Mouse (Mus musculus) embryo, embryonic 9.5 days (tissue): ENCODE results near the gene Tnfrsf8.

Experiments
- DNase-seq: peaks from one replicate; pipeline ENCODE4 v3.0.0-alpha.2; 2017; ENCODE audit errors: extremely low spot score

The Tnfrsf8 gene

DNA sequence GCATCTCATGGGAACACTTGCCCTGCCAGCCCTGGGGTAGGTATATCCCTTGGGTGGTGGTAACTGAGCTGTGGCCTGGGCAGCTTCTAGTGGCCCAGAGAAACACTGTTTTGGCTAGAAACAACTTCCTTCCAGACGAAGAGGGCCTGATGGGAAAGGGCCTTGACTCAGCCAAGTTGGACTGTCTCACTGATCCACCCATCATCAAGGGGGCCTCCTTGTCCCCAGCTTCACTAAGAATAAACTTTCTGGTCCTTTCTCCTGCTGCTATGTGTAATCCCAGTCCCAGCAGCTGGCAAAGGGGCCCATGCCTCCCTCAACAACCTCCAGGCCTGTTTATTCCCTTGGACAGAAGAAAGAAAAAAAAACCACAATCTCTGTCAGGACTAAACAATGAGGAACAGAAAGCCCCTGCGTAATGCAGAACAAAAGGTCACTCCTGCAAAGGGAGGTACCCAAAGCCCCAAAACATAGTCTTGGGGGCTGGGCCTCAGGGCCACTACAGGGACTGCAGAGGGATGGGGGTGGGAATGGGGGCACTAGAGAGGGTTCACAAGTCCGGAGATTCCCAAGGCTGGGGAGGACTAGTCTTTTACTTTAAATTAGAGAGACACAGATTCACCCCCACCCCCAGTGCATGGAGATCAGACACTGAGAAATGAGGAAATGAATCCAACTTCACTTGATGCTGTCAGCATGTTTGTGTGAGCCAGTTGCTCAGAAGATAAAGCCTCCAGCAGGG lies 81.3 kb downstream of the Tnfrsf8 start:
- no peak for DNase-seq

DNA sequence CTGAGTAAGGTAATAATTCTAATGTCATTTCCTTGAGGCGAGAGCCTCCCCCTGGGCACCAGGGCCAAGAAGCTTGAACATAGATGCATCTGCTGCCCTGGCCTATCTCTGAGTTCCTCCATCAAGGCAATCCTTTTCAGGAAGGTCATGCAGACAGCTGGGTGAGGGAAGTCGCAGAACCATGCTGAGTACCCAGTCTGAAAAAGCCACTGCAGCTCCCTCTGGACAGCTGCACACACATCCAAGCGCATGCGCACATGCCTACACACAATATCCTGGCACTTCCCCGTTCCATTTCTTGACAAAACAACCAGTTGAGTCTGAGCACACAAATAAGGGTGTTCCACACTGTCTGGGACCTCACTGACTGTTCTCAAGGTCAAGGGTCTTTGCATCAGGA lies 83.2 kb downstream of the Tnfrsf8 start:
- no peak for DNase-seq

DNA sequence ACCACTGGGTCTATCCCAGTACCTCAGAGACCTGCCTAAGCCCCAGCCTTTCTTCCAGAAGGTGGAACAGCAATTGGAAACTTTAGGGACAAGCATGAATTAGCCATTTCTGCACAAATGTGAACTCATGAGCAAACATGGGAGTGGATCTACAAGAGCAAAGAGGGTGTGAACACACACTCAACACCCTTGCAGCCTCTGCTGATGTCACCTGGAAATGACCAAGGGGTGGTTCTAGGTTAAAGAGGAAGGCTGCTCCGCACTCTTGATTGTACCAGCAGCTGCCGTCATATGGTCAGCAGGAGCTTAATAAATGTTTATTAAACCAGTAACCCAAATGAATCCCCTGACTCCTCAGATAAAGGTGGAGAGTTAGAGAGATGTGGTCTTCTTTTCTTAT lies 84.3 kb downstream of the Tnfrsf8 start:
- no peak for DNase-seq

DNA sequence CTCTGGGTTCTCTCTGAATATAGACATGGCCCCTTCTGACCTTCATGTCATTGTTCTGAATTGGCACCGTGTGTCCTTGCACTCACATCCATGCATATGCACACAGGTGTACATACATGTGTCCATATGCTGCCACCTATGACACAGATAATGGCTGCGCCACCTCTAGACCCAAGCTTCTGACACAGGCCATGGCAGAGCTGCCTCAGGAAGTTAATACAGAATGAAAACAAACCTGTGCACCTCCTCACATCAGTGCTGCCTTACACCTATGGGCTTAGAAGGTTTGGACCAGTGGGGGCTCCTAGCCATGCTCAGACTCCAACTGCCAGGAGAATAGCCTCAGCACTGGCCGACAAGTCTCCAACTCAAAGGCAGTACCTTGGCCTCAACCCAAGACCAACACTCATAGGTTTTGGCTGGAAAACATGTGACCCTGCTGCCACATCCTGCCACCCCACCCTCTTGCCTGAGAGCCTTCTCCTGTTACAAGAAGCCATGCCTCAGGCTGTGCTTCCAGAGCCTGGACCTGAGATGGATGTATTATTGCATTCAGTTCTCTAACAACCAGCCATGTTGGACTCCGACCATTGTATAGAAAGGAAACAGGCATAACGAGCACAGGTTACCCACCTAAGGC lies 85.3 kb downstream of the Tnfrsf8 start:
- no peak for DNase-seq

DNA sequence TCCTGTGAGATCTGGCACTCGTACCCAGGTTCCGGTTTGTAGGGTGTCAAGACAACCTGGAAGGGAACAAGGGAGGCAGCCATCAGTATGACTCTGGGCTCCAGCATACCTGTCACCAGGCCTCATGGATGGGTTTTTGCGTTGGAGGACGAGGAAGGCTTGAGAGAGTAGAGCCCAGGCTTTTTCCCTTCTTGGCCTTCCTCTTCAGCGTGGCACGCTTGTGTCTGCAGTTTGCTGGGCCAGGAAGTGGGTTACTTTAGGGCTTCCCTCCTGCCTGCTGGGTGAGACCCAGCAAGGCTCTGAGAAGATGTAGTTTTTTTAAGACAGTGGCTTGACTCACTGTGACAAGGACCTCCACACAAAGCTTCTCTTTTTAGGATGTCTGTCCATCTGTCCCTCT lies 85.9 kb downstream of the Tnfrsf8 start:
- no peak for DNase-seq

DNA sequence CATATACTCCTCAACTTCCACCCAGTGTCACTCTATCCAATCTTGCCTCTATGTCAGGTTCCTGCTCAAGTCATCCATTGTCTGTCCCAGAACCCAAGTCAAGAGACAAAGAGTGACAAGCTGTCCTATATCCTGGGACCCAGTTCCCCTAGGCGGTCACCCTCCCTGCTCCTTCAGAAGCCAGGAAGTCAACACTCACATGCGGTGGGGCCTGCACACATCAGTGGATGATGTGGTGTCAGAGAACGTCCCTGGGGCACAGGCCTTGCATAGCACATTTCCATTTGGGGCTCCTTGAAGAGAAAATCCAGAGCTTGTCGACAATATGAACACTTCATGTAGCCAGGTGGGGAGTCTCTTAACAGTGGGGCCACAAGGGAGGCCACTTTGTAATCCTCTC lies 90.4 kb downstream of the Tnfrsf8 start:
- DNase-seq, result no peak

DNA sequence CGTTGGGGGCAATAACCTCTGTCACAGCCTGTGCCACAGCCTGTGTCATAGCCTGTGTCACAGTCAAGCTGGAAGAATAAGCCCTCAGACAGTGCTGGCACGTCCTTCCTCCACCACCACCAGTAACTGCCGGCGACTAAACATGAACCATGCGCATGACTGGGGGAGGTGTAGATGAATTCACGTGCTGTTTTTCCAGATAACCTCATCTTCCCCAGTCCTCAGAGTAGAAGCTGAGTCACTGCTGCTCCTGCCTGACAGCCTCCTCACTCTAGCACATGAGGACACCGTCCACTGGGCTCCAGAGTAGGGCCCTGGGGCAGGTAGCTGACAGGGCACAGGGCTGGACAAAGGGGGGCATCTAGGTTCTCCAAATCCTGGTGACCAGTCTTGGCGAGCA lies 92.9 kb downstream of the Tnfrsf8 start:
- no peak for DNase-seq

DNA sequence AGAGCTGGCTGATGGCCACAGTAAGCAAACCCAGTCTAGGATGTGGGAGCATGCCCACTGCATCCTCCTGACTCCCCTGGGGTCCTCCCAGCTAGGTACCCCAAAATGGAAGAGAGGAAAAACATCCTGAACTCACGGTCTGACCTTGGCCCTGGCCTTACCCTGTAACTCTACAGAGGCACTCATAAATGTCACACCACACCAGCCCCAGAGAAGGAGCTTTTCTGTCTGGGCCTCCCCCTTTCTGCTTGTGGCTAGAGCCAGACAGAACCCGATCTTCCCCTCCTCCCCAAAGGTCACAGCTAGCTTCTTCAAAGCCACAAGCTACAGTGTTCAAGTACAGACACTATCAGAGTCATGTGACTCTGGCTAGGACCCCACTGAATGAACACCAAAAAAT lies 93.6 kb downstream of the Tnfrsf8 start:
- no peak for DNase-seq

DNA sequence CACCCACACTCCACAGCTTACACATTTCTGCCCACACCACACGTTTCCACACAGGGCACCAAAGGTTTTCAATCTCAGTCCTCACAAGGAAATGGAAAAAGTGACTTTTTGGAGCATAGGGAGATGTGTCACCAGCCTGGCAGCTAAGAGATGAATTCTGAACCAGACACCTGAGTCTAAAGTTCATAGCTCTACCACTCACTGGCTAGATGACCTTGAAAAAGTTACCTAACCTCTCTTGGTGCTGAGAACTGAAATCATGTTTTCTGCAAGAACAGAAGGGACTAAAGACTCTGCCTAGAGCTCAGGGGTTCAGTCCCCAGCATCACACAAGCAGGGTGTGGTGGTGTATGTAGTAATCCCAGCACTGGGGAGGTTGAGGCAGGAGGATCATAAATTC lies 95.0 kb downstream of the Tnfrsf8 start:
- DNase-seq, result no peak

DNA sequence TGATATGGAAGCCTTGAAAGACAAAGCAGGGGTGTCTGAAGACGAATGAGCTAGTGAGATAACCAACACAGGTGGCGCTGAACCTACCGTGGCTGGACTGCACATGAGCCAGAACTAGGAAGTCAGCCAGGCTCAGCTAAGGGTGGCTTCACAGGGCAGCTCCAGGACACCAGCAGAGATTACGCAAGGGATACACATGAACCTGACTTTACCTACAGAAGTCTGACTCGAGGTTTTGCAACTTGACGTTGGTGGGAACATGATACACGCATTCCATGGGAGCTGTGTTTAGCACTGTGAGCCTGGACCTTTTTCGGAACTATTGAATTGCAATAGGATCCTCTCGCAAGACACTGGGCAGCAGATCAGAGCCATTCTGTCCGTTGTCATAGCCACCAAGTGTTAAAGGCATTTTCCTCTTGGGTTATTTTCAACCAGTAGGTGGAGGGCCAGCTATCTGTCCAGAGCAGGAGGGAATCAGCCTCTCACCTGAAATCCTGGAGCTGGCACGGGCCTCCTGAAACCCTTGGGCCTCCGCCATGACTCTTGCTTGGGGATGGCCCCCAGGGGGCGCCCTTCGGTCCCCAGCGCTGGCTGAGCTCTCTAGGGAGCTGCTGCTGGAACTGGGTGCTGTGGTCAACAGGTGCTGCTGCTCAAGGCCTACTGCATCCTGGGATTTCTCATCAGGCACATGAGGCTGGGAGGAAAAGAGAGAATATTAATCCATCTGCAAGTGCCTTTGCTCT lies 95.6 kb downstream of the Tnfrsf8 start:
- DNase-seq, result no peak

DNA sequence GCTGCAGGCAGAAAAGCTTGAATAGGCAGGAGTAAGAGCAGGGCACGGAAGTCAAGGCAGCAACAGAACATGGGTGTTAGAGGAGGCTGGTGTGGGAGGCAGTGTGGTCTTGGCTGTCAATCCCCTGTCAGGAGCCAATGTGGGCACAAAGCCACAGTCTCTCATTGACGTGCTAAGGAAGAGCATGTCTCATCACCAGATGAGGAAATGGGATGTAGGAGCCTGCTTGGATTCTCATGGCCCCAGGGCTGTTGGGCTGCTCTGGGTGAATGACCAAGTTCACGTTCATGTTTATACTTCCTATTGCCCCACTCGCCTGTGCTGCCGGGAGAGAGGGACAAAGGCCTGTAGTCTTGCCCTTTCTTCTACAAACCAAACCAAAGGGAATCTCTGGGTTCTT lies 97.1 kb downstream of the Tnfrsf8 start:
- DNase-seq, result no peak
